Mouse (Mus musculus): Measurements from ENCODE around the gene Cenps.
"Not testable (repeated sequence)": the region's sequence is repeated elsewhere in the genome, so short reads cannot be mapped to it uniquely, and the experiment has no call there.

The Cenps gene

GRCm38 (mm10) chr4:149103875-149104561, 33.4 kb downstream of the Cenps start, which contains the start of gene Dffa:
TSS of gene Dffa (plus strand) at chr4:149104146.
- peak; percentile 94 for DNase-seq

- DNase-seq, result no peak
Observed at GRCm38 (mm10) chr4:149101456-149101855, 36.0 kb downstream of the Cenps start.

DNA sequence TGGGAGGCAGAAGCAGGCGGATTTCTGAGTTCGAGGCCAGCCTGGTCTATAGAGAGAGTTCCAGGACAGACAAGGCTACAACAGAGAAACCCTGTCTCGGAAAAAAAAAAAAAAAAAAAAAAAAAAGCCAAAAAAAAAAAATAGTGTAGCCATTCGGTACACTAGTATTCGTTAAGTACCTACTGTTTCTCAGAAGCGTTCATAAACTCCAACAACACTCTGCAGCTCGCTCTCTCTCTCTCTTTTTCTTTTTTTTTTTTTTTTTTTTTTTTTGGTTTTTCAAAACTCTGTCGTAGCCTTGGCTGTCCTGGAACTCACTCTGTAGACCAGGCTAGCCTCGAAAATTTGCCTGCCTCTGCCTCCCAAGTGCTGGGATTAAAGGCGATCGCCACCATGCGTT, 37.0 kb downstream of the Cenps start:
- not testable (repeated sequence) for DNase-seq

- DNase-seq, result peak; percentile 91
Observed at GRCm38 (mm10) chr4:149099369-149100017, 37.9 kb downstream of the Cenps start, which contains the start of gene Pex14. TSS of gene Pex14 (minus strand) at chr4:149099876.

DNA sequence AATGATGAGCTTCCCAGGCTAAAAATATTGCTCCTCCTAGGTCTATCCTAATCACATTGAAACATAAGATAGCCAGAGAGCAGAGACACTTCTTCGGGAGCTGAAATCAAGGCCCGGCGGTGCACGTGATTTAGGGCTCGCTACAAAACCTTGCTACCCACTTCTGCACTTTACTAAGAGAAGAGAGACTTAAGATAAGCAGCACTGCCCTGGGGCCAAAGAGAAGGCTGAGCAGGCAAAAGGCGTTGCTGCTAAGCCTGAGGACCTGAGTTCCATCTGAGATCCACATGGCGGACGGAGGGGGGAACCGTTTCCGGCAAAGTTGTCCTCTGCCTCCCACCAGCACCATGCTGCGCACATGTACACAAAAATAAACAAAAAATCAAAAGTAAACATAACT, 38.9 kb downstream of the Cenps start:
- no peak for DNase-seq

DNA sequence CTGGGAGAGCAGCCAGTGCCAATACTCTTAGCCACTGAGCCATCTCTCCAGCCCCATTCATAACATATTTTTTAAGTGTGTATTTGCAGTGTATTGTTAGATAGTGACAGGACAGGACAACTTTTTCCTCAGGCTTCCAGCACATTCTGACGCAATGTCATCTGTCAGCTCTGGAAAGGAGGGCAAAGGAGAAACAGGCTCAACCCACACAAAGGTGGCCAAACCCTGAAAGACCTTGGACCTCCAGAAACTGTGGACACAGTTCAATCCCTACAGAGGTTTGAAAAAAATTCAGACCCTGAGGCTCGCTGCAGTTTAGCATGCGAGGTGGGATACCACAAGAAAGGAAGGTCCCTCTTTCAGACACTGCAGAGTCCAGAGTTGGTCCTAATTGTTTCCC, 39.5 kb downstream of the Cenps start:
- DNase-seq, result no peak

GRCm38 (mm10) chr4:149091364-149091763, 46.1 kb downstream of the Cenps start:
- no peak for DNase-seq

DNA sequence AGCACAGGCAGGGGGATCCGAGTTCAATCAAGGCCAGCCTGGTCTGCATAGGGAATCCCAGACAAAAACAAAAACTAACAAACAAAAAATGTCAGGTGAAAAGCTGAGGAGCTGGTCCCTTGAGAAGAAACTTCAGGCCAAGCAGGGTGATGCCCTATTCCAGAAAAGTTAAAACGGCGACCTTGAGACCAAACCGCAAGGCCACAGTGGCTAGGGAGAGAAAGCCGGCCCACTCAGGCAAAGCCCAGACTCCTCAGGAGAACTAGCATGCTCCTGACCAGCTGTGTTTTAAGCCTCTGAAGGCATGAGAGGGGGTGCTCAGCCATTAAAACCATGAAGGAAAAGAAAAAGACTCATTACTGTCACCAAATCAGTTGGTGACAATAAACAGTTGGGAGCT, 52.0 kb downstream of the Cenps start:
- DNase-seq, result no peak

GRCm38 (mm10) chr4:149081528-149081927, 55.9 kb downstream of the Cenps start:
- DNase-seq, result no peak

DNA sequence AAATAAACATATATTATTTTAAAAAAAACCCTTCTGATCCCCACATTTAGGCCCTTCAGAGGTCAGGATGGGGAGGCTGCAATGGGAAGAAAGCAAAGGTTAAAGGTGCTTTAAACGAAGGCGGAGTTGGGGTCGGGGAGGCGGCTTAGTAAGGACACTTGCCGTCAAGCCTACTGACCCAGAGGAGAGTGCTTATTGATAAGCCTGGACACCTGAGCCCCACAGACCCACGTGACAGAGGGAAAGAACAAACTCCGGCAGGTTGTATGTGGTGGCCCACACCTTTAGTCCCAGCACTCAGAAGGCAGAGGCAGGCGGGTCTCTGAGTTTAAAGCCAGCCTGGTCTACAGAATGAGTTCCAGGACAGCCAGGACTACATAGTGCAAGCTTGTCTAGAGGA, 57.3 kb downstream of the Cenps start:
- DNase-seq, result no peak

DNA sequence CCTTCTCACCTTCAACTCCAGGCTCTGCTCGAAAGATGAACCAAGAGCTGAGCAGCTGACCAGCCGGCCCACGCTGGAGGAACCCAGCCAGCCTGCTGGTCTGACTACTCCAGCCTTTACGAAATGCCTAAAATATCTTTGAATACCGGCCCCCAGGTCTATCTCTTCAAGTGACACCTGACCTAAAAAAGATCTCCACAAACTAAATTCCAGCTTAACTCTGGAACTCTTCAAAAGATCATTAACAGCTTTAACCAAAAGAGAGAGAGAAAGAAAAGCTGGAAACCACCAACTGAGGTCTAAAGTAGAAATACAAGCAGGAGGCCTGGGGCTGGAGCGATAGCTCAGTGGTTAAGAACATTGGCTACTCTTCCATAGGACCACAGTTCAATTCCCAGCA, 57.8 kb downstream of the Cenps start:
- DNase-seq, result no peak

- DNase-seq, result no peak
Observed at GRCm38 (mm10) chr4:149078261-149078660, 59.2 kb downstream of the Cenps start.
